Mouse (Mus musculus): ENCODE data around the gene Gadd45g. TPM values are rescaled to one million over a fixed set of nuclear protein-coding genes. Genes with fewer than 3 reads are reported as not detected.

Gene Gadd45g
- total RNA-seq, 2 experiments from 2014 or later, result 24.0 to 27.8 TPM

GRCm38 (mm10) chr13:51850565-51850964 is 4.1 kb downstream of the Gadd45g start:
- DNase-seq (ENCODE audit: low spot score in 2 of 2), result no peak

GRCm38 (mm10) chr13:51852560-51853190 is 6.2 kb downstream of the Gadd45g start:
- no peak for DNase-seq (ENCODE audit: low spot score in 2 of 2)

- DNase-seq (ENCODE audit: low spot score in 2 of 2), result no peak
Observed at GRCm38 (mm10) chr13:51853301-51854243, 7.1 kb downstream of the Gadd45g start.

GRCm38 (mm10) chr13:51855584-51855983 is 9.1 kb downstream of the Gadd45g start:
- DNase-seq (ENCODE audit: low spot score in 2 of 2), result no peak

GRCm38 (mm10) chr13:51857156-51857555 is 10.7 kb downstream of the Gadd45g start:
- DNase-seq (ENCODE audit: low spot score in 2 of 2), result no peak

- DNase-seq (ENCODE audit: low spot score in 2 of 2), result no peak
Observed at GRCm38 (mm10) chr13:51858475-51858874, 12.0 kb downstream of the Gadd45g start.

- no peak for DNase-seq (ENCODE audit: low spot score in 2 of 2)
Observed at GRCm38 (mm10) chr13:51859174-51859573, 12.7 kb downstream of the Gadd45g start.

- DNase-seq (ENCODE audit: low spot score in 2 of 2), result no peak
Observed at GRCm38 (mm10) chr13:51859798-51860197, 13.3 kb downstream of the Gadd45g start.

GRCm38 (mm10) chr13:51862750-51863149 is 16.3 kb downstream of the Gadd45g start:
- DNase-seq (ENCODE audit: low spot score in 2 of 2), result no peak

GRCm38 (mm10) chr13:51866151-51866659 is 19.7 kb downstream of the Gadd45g start:
- no peak for DNase-seq (ENCODE audit: low spot score in 2 of 2)

- DNase-seq (ENCODE audit: low spot score in 2 of 2), result peak in 1 of 2 experiments; percentile 73
Observed at GRCm38 (mm10) chr13:51868491-51869128, 22.1 kb downstream of the Gadd45g start.

GRCm38 (mm10) chr13:51869129-51869491 is 22.6 kb downstream of the Gadd45g start:
- DNase-seq (ENCODE audit: low spot score in 2 of 2), result no peak

- DNase-seq (ENCODE audit: low spot score in 2 of 2), result no peak
Observed at GRCm38 (mm10) chr13:51871148-51871547, 24.7 kb downstream of the Gadd45g start.

- DNase-seq (ENCODE audit: low spot score in 2 of 2), result no peak
Observed at GRCm38 (mm10) chr13:51872252-51872962, 25.9 kb downstream of the Gadd45g start.

- DNase-seq (ENCODE audit: low spot score in 2 of 2), result no peak
Observed at GRCm38 (mm10) chr13:51872963-51873514, 26.6 kb downstream of the Gadd45g start.

- DNase-seq (ENCODE audit: low spot score in 2 of 2), result no peak
Observed at GRCm38 (mm10) chr13:51873786-51874185, 27.3 kb downstream of the Gadd45g start.

GRCm38 (mm10) chr13:51876131-51876530 is 29.7 kb downstream of the Gadd45g start:
- DNase-seq (ENCODE audit: low spot score in 2 of 2), result no peak

GRCm38 (mm10) chr13:51878806-51879205 is 32.3 kb downstream of the Gadd45g start:
- no peak for DNase-seq (ENCODE audit: low spot score in 2 of 2)

GRCm38 (mm10) chr13:51879571-51879970 is 33.1 kb downstream of the Gadd45g start:
- no peak for DNase-seq (ENCODE audit: low spot score in 2 of 2)

- no peak for DNase-seq (ENCODE audit: low spot score in 2 of 2)
Observed at GRCm38 (mm10) chr13:51880019-51880418, 33.5 kb downstream of the Gadd45g start.

Data from layer of hippocampus, postnatal 14 days (tissue).